Mouse (Mus musculus) adrenal gland, postnatal 36 days (tissue): ENCODE data around the gene Crocc. TPM values are rescaled to one million over a fixed set of nuclear protein-coding genes. Genes with fewer than 3 reads are reported as not detected.

Source experiments
- DNase-seq, 2 experiments: peaks; one replicate each; pipeline ENCODE4 v3.0.0; 2021; ENCODE audit warnings: mixed read lengths in 1 of 2
- total RNA-seq, 2 experiments: library from RNA; stranded (reverse); gene quantifications; 2 replicates each; pipeline ENCODE4 v1.2.3; 2021

Gene Crocc
- total RNA-seq, 2 experiments from 2014 or later: 5.5 to 5.8 TPM

- no peak for DNase-seq
These were observed 74.2 kb downstream of the Crocc start for GRCm38 (mm10) chr4:140986024-140986710.

GRCm38 (mm10) chr4:140984544-140984943 lies 75.8 kb downstream of the Crocc start:
- DNase-seq: no peak

GRCm38 (mm10) chr4:140983442-140983841 lies 76.9 kb downstream of the Crocc start:
- no peak for DNase-seq

- no peak for DNase-seq
These were observed 77.5 kb downstream of the Crocc start for GRCm38 (mm10) chr4:140982808-140983207.

GRCm38 (mm10) chr4:140981605-140982004 lies 78.7 kb downstream of the Crocc start:
- no peak for DNase-seq

- peak; percentile 83 to 87 for DNase-seq
These were observed 82.3 kb downstream of the Crocc start for GRCm38 (mm10) chr4:140977886-140978692.

GRCm38 (mm10) chr4:140977278-140977677 lies 83.1 kb downstream of the Crocc start:
- DNase-seq: no peak

GRCm38 (mm10) chr4:140975356-140975755 lies 85.0 kb downstream of the Crocc start:
- DNase-seq: no peak

- no peak for DNase-seq
These were observed 85.9 kb downstream of the Crocc start for GRCm38 (mm10) chr4:140974408-140974807.

- DNase-seq: no peak
These were observed 88.7 kb downstream of the Crocc start for GRCm38 (mm10) chr4:140971691-140972090.

GRCm38 (mm10) chr4:140967386-140968159 lies 92.8 kb downstream of the Crocc start:
- DNase-seq: peak; percentile 59 to 64

Other genes starting within 250 kb of the Crocc start
- gene Padi3, start 249.9 kb downstream of the Crocc start, total RNA-seq: not detected
- not detected for gene Padi1, start 214.8 kb downstream of the Crocc start, total RNA-seq
- 10 to 100 TPM in 1 of 2 experiments, under 1 TPM in 1; 0.76 to 10.4 TPM for gene Padi2, start 154.2 kb downstream of the Crocc start, total RNA-seq
- 100 to 1,000 TPM; 418 to 498 TPM for gene Sdhb, start 99.3 kb downstream of the Crocc start, total RNA-seq
- 10 to 100 TPM; 33.3 to 34.2 TPM for gene Atp13a2, start 73.7 kb downstream of the Crocc start, total RNA-seq
- 10 to 100 TPM in 1 of 2 experiments, 1 to 10 TPM in 1; 8.4 to 10.5 TPM for gene Mfap2, start 50.1 kb downstream of the Crocc start, total RNA-seq
- 10 to 100 TPM; 61.4 to 61.9 TPM for gene Necap2, start 17.8 kb upstream of the Crocc start, total RNA-seq
- not detected for gene Spata21, start 27.8 kb upstream of the Crocc start, total RNA-seq
- gene Szrd1, start 79.2 kb upstream of the Crocc start, total RNA-seq: 100 to 1,000 TPM; 110 to 123 TPM
- 10 to 100 TPM; 20.4 to 21.6 TPM for gene Fbxo42, start 87.4 kb upstream of the Crocc start, total RNA-seq
- 1 to 10 TPM in 1 of 2 experiments, under 1 TPM in 1; 0.96 to 1.2 TPM for gene Rsg1, start 153.4 kb upstream of the Crocc start, total RNA-seq
- gene Arhgef19, start 178.9 kb upstream of the Crocc start, total RNA-seq: 10 to 100 TPM; 31.2 to 75.4 TPM
- gene Epha2, start 240.7 kb upstream of the Crocc start, total RNA-seq: 10 to 100 TPM; 14.4 to 23.6 TPM